Mouse (Mus musculus) v-Abl transformed pro-B cells (cell line): ENCODE results near the gene Trim34b.
"Not testable (repeated sequence)": the region's sequence is repeated elsewhere in the genome, so short reads cannot be mapped to it uniquely, and the experiment has no call there.

Experiments used
- in situ Hi-C, 2 experiments: fragments of 400-800 bp; cut with MboI; formaldehyde crosslinking; loops; one replicate each; pipeline ENCODE4 v1.15.1; 2025; ENCODE audit not compliant: unreplicated experiment in 2 of 2

Gene Trim34b

GRCm38 (mm10) chr7:104329171-104329570 is at the start of gene Trim34b:
Gene Trim34b, plus strand, starts transcription at chr7:104329471.
- in situ Hi-C loops, result not testable (repeated sequence)

- in situ Hi-C loops, result not testable (repeated sequence)
Measured at GRCm38 (mm10) chr7:104287576-104288443, 41.5 kb upstream of the Trim34b start, which contains the start of gene Trim5. Gene Trim5, minus strand, starts transcription at chr7:104288094.

GRCm38 (mm10) chr7:104290641-104291040 is 38.6 kb upstream of the Trim34b start:
- in situ Hi-C loops, result no loop called here

GRCm38 (mm10) chr7:104291638-104292400 is 37.5 kb upstream of the Trim34b start:
- in situ Hi-C loops, result no loop called here

GRCm38 (mm10) chr7:104314796-104315353 is 14.4 kb upstream of the Trim34b start:
- in situ Hi-C loops, result loop anchor here (5.0 kb wide), 1 partner anchor 37 kb away; the partner anchor contains the start of gene Trim12c (in 2 of the 2)

- in situ Hi-C loops, result loop anchor here in 1 of 2 experiments (5.0 kb wide), 1 partner anchor 37 kb away; the partner anchor contains the start of gene Trim12c
Measured at GRCm38 (mm10) chr7:104315369-104316080, 13.7 kb upstream of the Trim34b start, which contains the start of gene Trim12a. Gene Trim12a, minus strand, starts transcription at chr7:104315466.

GRCm38 (mm10) chr7:104322028-104322427 is 7.2 kb upstream of the Trim34b start:
- in situ Hi-C loops, result no loop called here

GRCm38 (mm10) chr7:104335547-104335946 is 6.3 kb downstream of the Trim34b start:
- in situ Hi-C loops, result not testable (repeated sequence)

- in situ Hi-C loops, result not testable (repeated sequence)
Measured at GRCm38 (mm10) chr7:104340744-104341143, 11.5 kb downstream of the Trim34b start.

GRCm38 (mm10) chr7:104348043-104348442 is 18.8 kb downstream of the Trim34b start:
- in situ Hi-C loops, result not testable (repeated sequence)

GRCm38 (mm10) chr7:104352717-104353599 is 23.7 kb downstream of the Trim34b start, which contains the start of gene Trim12c:
Gene Trim12c, minus strand, starts transcription at chr7:104353362.
- in situ Hi-C loops, result loop anchor here (5.0 kb wide), 2 partner anchors 36 to 41 kb away; partner anchors contain the start of gene Trim12a (in 1 of the 2)

- in situ Hi-C loops, result loop anchor here (5.0 kb wide), 2 partner anchors 36 to 41 kb away; partner anchors contain the start of gene Trim12a (in 1 of the 2)
Measured at GRCm38 (mm10) chr7:104353600-104353967, 24.3 kb downstream of the Trim34b start.

- in situ Hi-C loops, result no loop called here
Measured at GRCm38 (mm10) chr7:104366339-104366738, 37.1 kb downstream of the Trim34b start.

GRCm38 (mm10) chr7:104369736-104370414 is 40.6 kb downstream of the Trim34b start, which contains the start of gene Trim30b:
Gene Trim30b, minus strand, starts transcription at chr7:104369884.
- in situ Hi-C loops, result loop anchor here (5.0 kb wide), 2 partner anchors 232 to 237 kb away; partner anchors contain the start of gene Olfr655 (in 1 of the 2)
